Mouse (Mus musculus) layer of hippocampus, adult 2 months (tissue): ENCODE results near the gene Olfr743. TPM values are rescaled to one million over a fixed set of nuclear protein-coding genes. Genes with fewer than 3 reads are reported as not detected.
"Not testable (repeated sequence)": the region's sequence is repeated elsewhere in the genome, so short reads cannot be mapped to it uniquely, and the experiment has no call there.

Source experiments
- DNase-seq, 2 experiments: peaks; one replicate each; pipeline ENCODE4 v3.0.0; 2022; ENCODE audit warnings: low spot score in 2 of 2
- H3K27ac ChIP-seq: fragments of 200-600 bp; 2 replicates; pipeline ENCODE4 v1.8.1; 2022
- H3K4me3 ChIP-seq: fragments of 200-600 bp; 2 replicates; pipeline ENCODE4 v1.8.1; 2022; ENCODE audit warnings: mild to moderate bottlenecking
- CTCF ChIP-seq: fragments of 200-600 bp; conservative IDR thresholded peaks from 2 replicates; pipeline ENCODE4 v1.8.1; 2022; ENCODE audit warnings: antibody characterized with exemption, mild to moderate bottlenecking, moderate library complexity
- long read RNA-seq, 2 experiments: library from polyadenylated mRNA; stranded (forward); transcript quantifications; one replicate each; pipeline ENCODE4 v2.0.0; 2021; ENCODE audit warnings: borderline mapping rate in 2 of 2
- total RNA-seq, 2 experiments: library from RNA; stranded (reverse); gene quantifications; 2 replicates each; pipeline ENCODE4 v1.2.3; 2021

Olfr743 gene
- not detected for total RNA-seq
- long read RNA-seq, experiment 1: 0 reads
- long read RNA-seq, experiment 2: 0 reads

DNA sequence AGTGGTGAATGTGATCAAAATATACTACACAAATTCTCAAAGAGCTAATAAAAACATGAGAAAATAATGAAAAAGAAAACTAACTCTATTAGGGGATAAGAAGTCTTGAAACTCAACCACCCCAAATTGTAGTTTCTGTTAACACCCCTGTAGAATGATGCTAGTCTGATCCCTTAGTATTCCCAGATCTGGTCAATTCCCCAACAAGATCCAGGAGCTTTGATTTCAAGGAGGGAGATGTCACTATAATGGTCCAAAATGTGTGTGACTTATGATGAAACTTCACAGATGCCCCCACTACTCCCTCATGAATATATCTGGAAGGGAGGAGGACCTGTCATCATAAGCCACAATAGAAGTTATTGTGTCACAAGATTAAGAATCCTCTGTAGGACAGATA, at the start of gene Olfr743:
Olfr743 (plus strand) TSS at position 301 of the 400 bp plus-strand sequence.
- H3K27ac ChIP-seq: no peak within 1 kb of the TSS
- H3K4me3 ChIP-seq: no peak within 1 kb of the TSS
- no peak for TF ChIP-seq CTCF
- no peak for DNase-seq

DNA sequence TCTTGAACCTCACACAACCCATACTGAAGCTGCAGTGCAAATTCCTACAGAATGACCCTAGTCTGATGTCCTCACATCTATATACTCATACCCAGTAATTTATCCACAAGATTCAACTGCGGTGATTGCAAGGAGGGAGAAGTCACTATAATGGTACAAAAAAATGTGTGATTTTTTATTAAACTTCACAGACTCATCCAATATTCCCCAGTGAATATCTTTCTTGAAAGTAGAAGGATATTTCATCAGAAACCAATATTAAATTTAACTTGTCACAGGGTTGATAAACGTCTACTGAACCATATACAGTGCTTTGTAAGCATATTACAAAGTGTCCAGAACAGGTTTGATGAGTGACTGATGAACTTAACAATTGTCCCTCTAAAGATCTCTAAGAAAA, 49.2 kb upstream of the Olfr743 start, which contains the start of gene Olfr741:
Olfr741 (plus strand) TSS at position 301 of the 400 bp plus-strand sequence.
- Histone ChIP-seq H3K27ac (no peak within 1 kb of the TSS), H3K4me3 (no peak within 1 kb of the TSS)
- no peak for TF ChIP-seq CTCF
- no peak for DNase-seq

DNA sequence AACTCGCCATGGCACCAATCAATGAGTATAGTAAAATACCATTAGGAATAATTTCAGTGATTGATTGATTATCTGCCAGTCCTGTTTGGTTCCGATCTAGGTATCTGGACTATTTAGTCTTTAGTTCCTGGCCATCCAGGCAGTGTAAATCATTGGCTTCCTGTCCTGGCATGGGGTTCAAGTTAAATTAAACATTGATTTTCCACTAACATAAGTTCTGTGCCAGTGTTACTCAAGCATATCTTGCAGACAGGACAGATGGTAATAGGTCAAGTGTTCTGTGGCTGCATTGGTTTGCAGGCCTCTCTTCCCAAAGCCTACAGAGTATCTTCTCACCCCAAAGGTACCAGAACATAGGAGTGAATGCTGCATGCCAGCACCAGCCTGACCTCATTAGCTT, 43.2 kb upstream of the Olfr743 start:
- no peak for TF ChIP-seq CTCF
- no peak overlapping the region for H3K4me3 ChIP-seq
- H3K27ac ChIP-seq: no peak overlapping the region
- DNase-seq: no peak

DNA sequence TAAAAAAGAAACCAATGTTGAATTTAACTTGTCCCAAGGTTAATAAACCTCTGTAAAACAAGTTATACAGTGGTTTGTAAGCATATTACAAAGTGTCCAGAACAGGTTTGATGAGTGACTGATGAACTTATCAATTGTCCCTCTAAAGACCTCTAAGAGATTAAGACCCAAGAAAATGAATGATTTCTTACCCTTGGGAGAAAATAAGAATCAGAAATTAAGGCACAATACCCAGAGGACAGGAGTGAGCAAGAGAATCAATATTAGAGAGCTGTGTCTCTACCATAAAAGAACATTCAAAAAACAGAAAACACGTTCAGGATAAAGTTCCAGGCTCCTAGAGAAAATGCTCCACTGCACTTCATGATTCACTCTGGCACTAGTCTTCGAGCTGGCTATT, 18.3 kb upstream of the Olfr743 start, which contains the start of gene Olfr742:
Olfr742 (plus strand) TSS at position 301 of the 400 bp plus-strand sequence.
- TF ChIP-seq CTCF: no peak
- no peak within 1 kb of the TSS for H3K4me3 ChIP-seq

DNA sequence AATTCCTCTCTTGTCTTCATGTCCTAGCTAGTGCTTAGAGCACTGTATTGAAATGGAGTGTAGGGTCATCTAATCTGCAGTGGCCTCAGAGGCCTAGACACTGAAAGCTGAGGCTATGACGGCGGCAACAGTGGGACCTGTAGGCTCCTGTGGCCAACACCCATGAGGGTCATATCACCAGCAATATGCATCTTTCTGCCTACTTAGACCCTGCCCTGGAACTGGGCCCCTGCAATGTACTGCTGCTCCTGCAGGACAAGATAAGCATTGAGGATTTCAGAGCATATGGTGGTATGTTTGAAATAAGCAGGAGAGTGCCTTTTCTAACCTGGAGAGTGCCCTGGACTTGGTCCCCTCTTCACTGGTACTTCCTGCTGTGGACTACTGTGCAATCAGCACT, 31.1 kb downstream of the Olfr743 start:
- TF ChIP-seq CTCF: no peak
- no peak for DNase-seq
- Histone ChIP-seq H3K27ac (no peak overlapping the region), H3K4me3 (no peak overlapping the region)

More for the DNA sequence above, 18.3 kb upstream of the Olfr743 start, which contains the start of gene Olfr742:
- H3K27ac ChIP-seq: no peak within 1 kb of the TSS
- no peak for DNase-seq

DNA sequence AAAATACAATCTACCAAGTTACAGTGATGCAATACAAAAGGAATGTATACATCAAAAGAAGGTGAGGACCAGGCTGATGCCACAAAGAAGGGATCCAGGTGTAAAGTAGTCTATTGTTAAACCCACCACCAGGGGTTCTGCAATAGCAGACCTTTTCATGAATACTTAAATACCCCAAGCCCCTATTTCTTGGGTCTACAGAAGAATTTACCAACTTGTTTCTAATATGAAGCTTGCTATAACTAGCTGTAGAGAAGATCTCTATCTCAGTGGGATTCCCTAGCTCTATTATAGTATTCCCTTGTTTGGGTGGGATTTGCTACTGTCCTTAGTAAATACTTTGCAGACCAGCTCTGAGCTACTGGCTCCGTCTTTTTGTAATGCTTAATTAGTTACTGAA, 51.4 kb downstream of the Olfr743 start:
- not testable (repeated sequence) for H3K27ac ChIP-seq, DNase-seq, H3K4me3 ChIP-seq

Other genes starting within 250 kb of the Olfr743 start
- not detected for gene Olfr732, start 237.6 kb upstream of the Olfr743 start, total RNA-seq
- not detected for gene Olfr733, start 220.3 kb upstream of the Olfr743 start, total RNA-seq
- gene Olfr734, start 195.1 kb upstream of the Olfr743 start, total RNA-seq: not detected
- gene Olfr735, start 173.0 kb upstream of the Olfr743 start, total RNA-seq: not detected
- not detected for gene Tlr11, start 163.9 kb upstream of the Olfr743 start, total RNA-seq
- gene Olfr736, start 140.7 kb upstream of the Olfr743 start, total RNA-seq: not detected
- not detected for gene Olfr738, start 114.3 kb upstream of the Olfr743 start, total RNA-seq
- not detected for gene Olfr739, start 103.2 kb upstream of the Olfr743 start, total RNA-seq
- gene Olfr740, start 76.3 kb upstream of the Olfr743 start, total RNA-seq: not detected
- gene Olfr741, start 49.1 kb upstream of the Olfr743 start, total RNA-seq: not detected
- not detected for gene Olfr742, start 18.2 kb upstream of the Olfr743 start, total RNA-seq
- not detected for gene Olfr744, start 93.0 kb downstream of the Olfr743 start, total RNA-seq
- not detected for gene Olfr745, start 117.5 kb downstream of the Olfr743 start, total RNA-seq
- gene Olfr746, start 125.2 kb downstream of the Olfr743 start, total RNA-seq: not detected
- gene Olfr747, start 171.4 kb downstream of the Olfr743 start, total RNA-seq: not detected
- not detected for gene Olfr748, start 185.5 kb downstream of the Olfr743 start, total RNA-seq
- not detected for gene Olfr749, start 223.3 kb downstream of the Olfr743 start, total RNA-seq